Mouse (Mus musculus): ENCODE results near the gene Aplf.

Aplf gene

GRCm38 (mm10) chr6:87671771-87672517 is at the start of gene Aplf:
Gene Aplf, minus strand, starts transcription at chr6:87672193.
- DNase-seq (ENCODE audit: low spot score in 2 of 2): peak; percentile 71 to 88

- DNase-seq (ENCODE audit: low spot score in 2 of 2): no peak
These were observed 42.1 kb upstream of the Aplf start for GRCm38 (mm10) chr6:87714091-87714490.

GRCm38 (mm10) chr6:87712311-87712710 is 40.3 kb upstream of the Aplf start:
- no peak for DNase-seq (ENCODE audit: low spot score in 2 of 2)

GRCm38 (mm10) chr6:87706246-87706645 is 34.3 kb upstream of the Aplf start:
- no peak for DNase-seq (ENCODE audit: low spot score in 2 of 2)

- DNase-seq (ENCODE audit: low spot score in 2 of 2): no peak
These were observed 24.6 kb upstream of the Aplf start for GRCm38 (mm10) chr6:87696544-87696943.

GRCm38 (mm10) chr6:87695947-87696346 is 24.0 kb upstream of the Aplf start:
- DNase-seq (ENCODE audit: low spot score in 2 of 2): no peak

- no peak for DNase-seq (ENCODE audit: low spot score in 2 of 2)
These were observed 8.4 kb upstream of the Aplf start for GRCm38 (mm10) chr6:87680418-87680817.

- DNase-seq (ENCODE audit: low spot score in 2 of 2): no peak
These were observed 668 bp upstream of the Aplf start for GRCm38 (mm10) chr6:87672661-87673060.

GRCm38 (mm10) chr6:87671353-87671752 is 640 bp downstream of the Aplf start:
- DNase-seq (ENCODE audit: low spot score in 2 of 2): no peak

- no peak for DNase-seq (ENCODE audit: low spot score in 2 of 2)
These were observed 2.0 kb downstream of the Aplf start for GRCm38 (mm10) chr6:87669894-87670588.

GRCm38 (mm10) chr6:87668733-87669132 is 3.3 kb downstream of the Aplf start:
- DNase-seq (ENCODE audit: low spot score in 2 of 2): no peak

GRCm38 (mm10) chr6:87667804-87668203 is 4.2 kb downstream of the Aplf start:
- DNase-seq (ENCODE audit: low spot score in 2 of 2): no peak

GRCm38 (mm10) chr6:87663445-87663844 is 8.5 kb downstream of the Aplf start:
- no peak for DNase-seq (ENCODE audit: low spot score in 2 of 2)

- no peak for DNase-seq (ENCODE audit: low spot score in 2 of 2)
These were observed 9.8 kb downstream of the Aplf start for GRCm38 (mm10) chr6:87662197-87662596.

- no peak for DNase-seq (ENCODE audit: low spot score in 2 of 2)
These were observed 10.3 kb downstream of the Aplf start for GRCm38 (mm10) chr6:87661707-87662106.

- DNase-seq (ENCODE audit: low spot score in 2 of 2): no peak
These were observed 13.2 kb downstream of the Aplf start for GRCm38 (mm10) chr6:87658816-87659215.

- DNase-seq (ENCODE audit: low spot score in 2 of 2): no peak
These were observed 17.9 kb downstream of the Aplf start for GRCm38 (mm10) chr6:87653904-87654638.

- DNase-seq (ENCODE audit: low spot score in 2 of 2): no peak
These were observed 18.5 kb downstream of the Aplf start for GRCm38 (mm10) chr6:87653478-87653877.

GRCm38 (mm10) chr6:87652670-87653069 is 19.3 kb downstream of the Aplf start:
- DNase-seq (ENCODE audit: low spot score in 2 of 2): no peak

GRCm38 (mm10) chr6:87651787-87652186 is 20.2 kb downstream of the Aplf start:
- DNase-seq (ENCODE audit: low spot score in 2 of 2): no peak

- no peak for DNase-seq (ENCODE audit: low spot score in 2 of 2)
These were observed 33.8 kb downstream of the Aplf start for GRCm38 (mm10) chr6:87638134-87638660.

GRCm38 (mm10) chr6:87632176-87632575 is 39.8 kb downstream of the Aplf start:
- no peak for DNase-seq (ENCODE audit: low spot score in 2 of 2)
